Mouse (Mus musculus) erythroblast, embryonic 14.5 days (primary cell): Measurements from ENCODE around the gene Zfp365. TPM values are rescaled to one million over a fixed set of nuclear protein-coding genes. Genes with fewer than 3 reads are reported as not detected.

Experiments
- H3K27me3 ChIP-seq: 2 replicates; pipeline ENCODE4 v1.6.1; 2012; ENCODE audit warnings: inconsistent platforms; ENCODE audit not compliant: control insufficient read depth
- H3K36me3 ChIP-seq: 2 replicates; pipeline ENCODE4 v1.6.1; 2012; ENCODE audit warnings: mild to moderate bottlenecking, inconsistent platforms; ENCODE audit not compliant: control insufficient read depth
- H3K4me1 ChIP-seq: 2 replicates; pipeline ENCODE4 v1.6.1; 2012; ENCODE audit warnings: inconsistent platforms; ENCODE audit not compliant: control insufficient read depth
- H3K4me3 ChIP-seq: replicated peaks from 2 replicates; pipeline ENCODE3; 2012; ENCODE audit warnings: moderate library complexity, mild to moderate bottlenecking, inconsistent platforms
- H3K9me3 ChIP-seq: 2 replicates; pipeline ENCODE4 v1.6.1; 2012; ENCODE audit warnings: low read length, inconsistent platforms, mixed read lengths; ENCODE audit not compliant: control insufficient read depth
- GATA1 ChIP-seq: IDR thresholded peaks from 2 replicates; pipeline ENCODE4 v1.6.1; 2012; ENCODE audit warnings: low read length, inconsistent platforms, mixed read lengths
- TAL1 ChIP-seq: IDR thresholded peaks from 3 replicates; pipeline ENCODE4 v1.6.1; 2012; ENCODE audit warnings: low read length, inconsistent platforms, mixed read lengths
- polyA plus RNA-seq: library from polyadenylated mRNA; stranded (reverse); fragments of >175 nt; gene quantifications from 2 replicates; pipeline ENCODE4 v1.2.3, GENCODE M21; 2012

Gene Zfp365
- polyA plus RNA-seq, 1 experiment: not detected

- Histone ChIP-seq H3K9me3 (no peaks in the 10 kb centered on the region), H3K4me3 (no peak overlapping the region)
Measured at GRCm38 (mm10) chr10:67862331-67862730, 50.1 kb downstream of the Zfp365 start.

DNA sequence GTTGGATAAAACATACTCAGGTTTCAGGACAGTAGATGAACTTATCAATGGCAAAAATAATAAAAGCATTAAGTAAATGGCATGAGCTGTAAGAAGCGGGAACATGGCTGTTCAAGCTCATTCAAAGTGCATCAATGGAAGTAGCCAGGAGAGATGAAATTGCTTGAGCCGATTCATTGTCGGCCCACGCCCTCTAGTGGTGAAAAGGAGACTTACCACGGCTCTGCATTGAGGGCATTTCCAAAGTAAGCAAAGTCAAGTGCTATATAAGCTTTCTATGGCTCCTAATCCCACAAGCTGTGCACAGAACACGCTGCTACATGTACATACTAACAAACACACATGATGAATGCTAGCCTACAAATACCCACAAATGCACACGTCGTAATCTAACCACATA is 53.6 kb downstream of the Zfp365 start:
- no peaks in the 10 kb centered on the region for H3K36me3 ChIP-seq
- no peak overlapping the region for H3K4me3 ChIP-seq
- H3K4me1 ChIP-seq: no peaks in the 10 kb centered on the region
- no peaks in the 10 kb centered on the region for H3K9me3 ChIP-seq
- no peak for TF ChIP-seq GATA1
- no peak for TF ChIP-seq TAL1
- no peaks in the 10 kb centered on the region for H3K27me3 ChIP-seq

More at GRCm38 (mm10) chr10:67862331-67862730, 50.1 kb downstream of the Zfp365 start:
- H3K36me3 ChIP-seq: no peaks in the 10 kb centered on the region
- no peaks in the 10 kb centered on the region for H3K27me3 ChIP-seq
- no peaks in the 10 kb centered on the region for H3K4me1 ChIP-seq
- no peak for TF ChIP-seq TAL1

- TF ChIP-seq GATA1: no peak
- no peak for TF ChIP-seq TAL1
- Histone ChIP-seq H3K9me3 (no peaks in the 10 kb centered on the region), H3K27me3 (no peaks in the 10 kb centered on the region), H3K4me3 (no peak overlapping the region), H3K4me1 (no peaks in the 10 kb centered on the region), H3K36me3 (no peaks in the 10 kb centered on the region)
Measured at GRCm38 (mm10) chr10:67857561-67857906, 54.9 kb downstream of the Zfp365 start.

DNA sequence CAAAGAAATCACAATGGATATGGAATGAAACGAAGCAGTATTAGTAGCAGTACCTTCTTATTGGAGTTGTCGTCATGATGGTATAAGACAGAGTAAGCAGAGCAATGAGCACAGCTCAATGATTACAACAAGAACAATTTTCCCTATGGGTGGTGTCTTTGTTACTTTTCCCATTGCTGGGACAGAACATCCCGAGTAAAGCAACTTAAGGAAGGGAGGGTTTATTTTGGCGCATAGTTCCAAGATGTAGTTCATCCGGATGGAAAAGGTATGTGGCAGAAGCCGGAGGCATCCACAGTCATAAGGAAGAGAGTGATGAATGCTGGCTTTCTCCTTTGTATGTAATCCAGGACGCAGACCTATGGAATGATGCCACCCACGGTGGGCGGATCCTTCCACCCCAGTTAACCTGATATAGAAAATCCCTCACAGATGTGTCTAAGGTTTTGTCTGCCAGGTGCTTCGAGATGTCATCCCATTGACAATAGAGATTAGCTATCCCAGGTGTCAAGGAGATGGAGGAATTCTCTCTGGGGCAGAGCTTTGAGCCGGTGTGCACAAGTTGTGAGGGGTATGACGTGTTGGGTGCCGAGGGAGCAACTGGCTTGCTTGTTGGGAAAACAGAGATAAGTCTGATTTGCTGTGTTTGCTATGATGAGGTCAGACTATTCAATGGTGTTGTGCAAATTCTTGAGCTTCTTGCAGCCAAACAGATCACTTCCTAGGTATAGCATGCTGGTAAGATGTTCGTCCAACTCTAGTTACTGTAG is 55.5 kb downstream of the Zfp365 start:
- Histone ChIP-seq H3K36me3 (no peaks in the 10 kb centered on the region), H3K4me3 (no peak overlapping the region), H3K9me3 (no peaks in the 10 kb centered on the region), H3K27me3 (no peaks in the 10 kb centered on the region), H3K4me1 (no peaks in the 10 kb centered on the region)
- TF ChIP-seq GATA1: no peak

GRCm38 (mm10) chr10:67855760-67856159 is 56.7 kb downstream of the Zfp365 start:
- Histone ChIP-seq H3K27me3 (no peaks in the 10 kb centered on the region), H3K9me3 (no peaks in the 10 kb centered on the region), H3K4me3 (no peak overlapping the region), H3K36me3 (no peaks in the 10 kb centered on the region), H3K4me1 (no peaks in the 10 kb centered on the region)
- no peak for TF ChIP-seq GATA1
- no peak for TF ChIP-seq TAL1

DNA sequence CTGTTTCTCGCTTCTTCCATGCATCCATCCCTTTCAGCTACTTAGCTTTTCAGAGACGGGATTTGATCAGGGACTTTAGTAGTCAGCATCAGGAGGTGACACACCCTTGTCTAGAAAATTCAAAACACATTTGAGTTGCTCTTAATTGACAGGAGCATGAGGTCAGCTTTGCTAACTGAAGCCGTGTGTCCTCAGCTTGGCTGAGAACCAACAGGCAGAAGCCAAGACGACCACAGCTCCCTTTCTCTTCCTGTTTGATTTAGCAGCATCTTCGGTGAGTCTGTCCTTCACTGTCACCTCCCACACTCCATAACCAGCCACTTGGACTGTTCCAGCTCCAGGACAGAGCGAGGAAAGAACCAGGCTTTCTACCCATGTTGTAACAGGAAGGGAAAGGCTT is 60.1 kb downstream of the Zfp365 start:
- Histone ChIP-seq H3K27me3 (no peaks in the 10 kb centered on the region), H3K4me1 (no peaks in the 10 kb centered on the region), H3K36me3 (no peaks in the 10 kb centered on the region), H3K9me3 (no peaks in the 10 kb centered on the region), H3K4me3 (no peak overlapping the region)
- TF ChIP-seq TAL1 (no peak), GATA1 (no peak)

- no peak for TF ChIP-seq TAL1
- TF ChIP-seq GATA1: no peak
- H3K27me3 ChIP-seq: no peaks in the 10 kb centered on the region
- no peaks in the 10 kb centered on the region for H3K36me3 ChIP-seq
- no peak overlapping the region for H3K4me3 ChIP-seq
- H3K9me3 ChIP-seq: no peaks in the 10 kb centered on the region
- H3K4me1 ChIP-seq: no peaks in the 10 kb centered on the region
Measured at GRCm38 (mm10) chr10:67851079-67851478, 61.4 kb downstream of the Zfp365 start.

DNA sequence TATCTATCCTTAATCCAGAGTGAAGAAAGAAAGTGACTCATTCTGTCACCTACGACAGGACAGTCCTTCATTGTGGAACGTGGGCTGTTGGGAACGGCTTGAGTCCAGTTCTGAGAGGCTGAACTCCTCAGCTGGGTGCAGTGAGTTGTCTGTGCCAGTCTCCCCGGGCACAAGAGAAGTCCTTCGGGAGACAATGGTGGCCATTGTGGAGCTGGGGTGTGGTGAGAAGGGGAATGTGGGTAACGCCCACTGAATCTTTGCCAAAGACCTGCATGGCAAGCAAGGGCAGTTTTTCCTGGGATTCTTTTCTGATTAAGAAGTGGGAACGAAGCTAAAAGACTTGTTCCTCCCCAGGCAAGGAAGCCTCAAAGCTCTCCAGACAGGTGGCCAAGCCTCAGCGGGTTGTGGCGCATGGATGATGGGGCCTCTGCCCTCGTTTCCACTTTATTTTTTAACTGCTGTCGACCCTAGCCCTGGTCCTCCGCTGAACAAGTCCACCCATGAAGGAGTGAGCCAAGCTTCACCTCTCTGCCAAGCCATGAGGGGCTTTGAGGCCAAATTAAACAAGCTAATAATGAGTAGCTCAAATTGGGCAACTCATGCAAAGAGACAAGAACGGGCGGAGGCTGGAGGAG is 66.3 kb downstream of the Zfp365 start:
- no peaks in the 10 kb centered on the region for H3K36me3 ChIP-seq
- TF ChIP-seq GATA1: no peak
- TF ChIP-seq TAL1: no peak
- H3K4me3 ChIP-seq: no peak overlapping the region
- H3K27me3 ChIP-seq: no peaks in the 10 kb centered on the region
- H3K9me3 ChIP-seq: no peaks in the 10 kb centered on the region
- no peaks in the 10 kb centered on the region for H3K4me1 ChIP-seq

GRCm38 (mm10) chr10:67841596-67841995 is 70.9 kb downstream of the Zfp365 start:
- no peak for TF ChIP-seq TAL1
- TF ChIP-seq GATA1: no peak
- Histone ChIP-seq H3K4me1 (no peaks in the 10 kb centered on the region), H3K36me3 (no peaks in the 10 kb centered on the region), H3K27me3 (no peaks in the 10 kb centered on the region), H3K9me3 (no peaks in the 10 kb centered on the region), H3K4me3 (no peak overlapping the region)

- Histone ChIP-seq H3K36me3 (no peaks in the 10 kb centered on the region), H3K9me3 (no peaks in the 10 kb centered on the region), H3K27me3 (no peaks in the 10 kb centered on the region), H3K4me3 (no peak overlapping the region), H3K4me1 (no peaks in the 10 kb centered on the region)
- no peak for TF ChIP-seq GATA1
- no peak for TF ChIP-seq TAL1
Measured at GRCm38 (mm10) chr10:67840735-67841134, 71.7 kb downstream of the Zfp365 start.
